Mouse (Mus musculus) activated CD4-positive, CD25-positive, alpha-beta regulatory T cell, adult 9 weeks (primary cell): ENCODE data around the gene Tmem266. TPM values are rescaled to one million over a fixed set of nuclear protein-coding genes. Genes with fewer than 3 reads are reported as not detected.

Experiments used
- polyA plus RNA-seq: library from polyadenylated mRNA; unstranded; fragments of 100-300 nt; shearing (Covaris generic); gene quantifications from one replicate; pipeline ENCODE4 v1.2.1, GENCODE M21; 2017

Tmem266 gene
- polyA plus RNA-seq, result not detected

GRCm38 (mm10) chr9:55326515-55327233, at the start of gene Tmem266, which contains the start of gene Nrg4:
Gene Tmem266, plus strand, starts transcription at chr9:55326913.
Gene Nrg4, minus strand, starts transcription at chr9:55326844.

Other genes with a start within 250 kb of the Tmem266 start
- 8.3 TPM for gene Ube2q2, start 178.1 kb upstream of the Tmem266 start, polyA plus RNA-seq
- 67.2 TPM for gene Fbxo22, start 118.0 kb upstream of the Tmem266 start, polyA plus RNA-seq
- 4.5 TPM for gene Nrg4, start 69 bp upstream of the Tmem266 start, polyA plus RNA-seq
- 120 TPM for gene Etfa, start 185.3 kb downstream of the Tmem266 start, polyA plus RNA-seq
- gene Isl2, start 211.8 kb downstream of the Tmem266 start, polyA plus RNA-seq, result not detected